29 mouse cellular contexts compared by ENCODE assay signal in genomic region chr9:78493171-78493570, GRCm38 (mm10). TPM values are rescaled to one million over a fixed set of nuclear protein-coding genes. Genes with fewer than 3 reads are reported as not detected.
"Had no signal": no experiment of that assay in that cellular context is flagged by ENCODE, and none has a peak within 500 bp of the region (broad histone marks: within the 10 kb centered on the region; RNA-seq: fewer than 3 reads in every experiment).

No protein-coding gene starts in this region.

- DNase-seq: gastrocnemius, adult 2 months; gastrocnemius, postnatal 10 days; gastrocnemius, postnatal 25 days; heart, adult 18-20 months; heart, postnatal 10 days; heart, postnatal 4 days; kidney, adult 18-20 months; kidney, adult 8-10 months; kidney, postnatal 10 days; kidney, postnatal 25 days; kidney, postnatal 4 days; liver; liver, embryonic 13.5 days; liver, postnatal 0 days had no signal

- H3K4me1 ChIP-seq: heart, embryonic 12.5 days had no signal

- H3K9ac ChIP-seq: heart, embryonic 12.5 days; hindbrain, embryonic 12.5 days; hindbrain, embryonic 14.5 days; limb, embryonic 12.5 days; liver, embryonic 13.5 days; liver, embryonic 15.5 days; liver, postnatal 0 days had no signal

- H3K36me3 ChIP-seq: heart, embryonic 10.5 days; heart, embryonic 12.5 days; hindbrain, embryonic 10.5 days; hindbrain, embryonic 12.5 days; limb, embryonic 10.5 days; limb, embryonic 12.5 days; liver, embryonic 13.5 days; liver, embryonic 15.5 days had no signal

- H3K4me2 ChIP-seq: heart, embryonic 12.5 days; hindbrain, embryonic 12.5 days; hindbrain, embryonic 14.5 days; limb, embryonic 12.5 days; liver, embryonic 11.5 days; liver, embryonic 13.5 days; liver, embryonic 15.5 days had no signal

- ATAC-seq: hindbrain, embryonic 16.5 days; inflammation-experienced regulatory T-cells, adult 6 months; liver, postnatal 0 days had no signal

- H3K4me3 ChIP-seq: gastrocnemius, adult 2 months; heart, embryonic 10.5 days; heart, embryonic 12.5 days; hindbrain, embryonic 10.5 days; hindbrain, embryonic 12.5 days; layer of hippocampus, adult 2 months; left cerebral cortex, adult 2 months; limb, embryonic 10.5 days; limb, embryonic 12.5 days; liver, embryonic 13.5 days; liver, embryonic 15.5 days had no signal

- H3K9me3 ChIP-seq: heart, embryonic 10.5 days; heart, embryonic 12.5 days; hindbrain, embryonic 10.5 days; hindbrain, embryonic 12.5 days; limb, embryonic 10.5 days; limb, embryonic 12.5 days; liver, embryonic 13.5 days; liver, embryonic 15.5 days had no signal

- H3K27ac ChIP-seq: gastrocnemius, adult 2 months; heart, embryonic 10.5 days; hindbrain, embryonic 10.5 days; hindbrain, embryonic 12.5 days; hindbrain, embryonic 14.5 days; layer of hippocampus, adult 2 months; left cerebral cortex, adult 2 months; limb, embryonic 10.5 days; limb, embryonic 12.5 days; liver, embryonic 13.5 days; liver, embryonic 15.5 days had no signal

- H3K27me3 ChIP-seq: heart, embryonic 12.5 days; hindbrain, embryonic 12.5 days; limb, embryonic 12.5 days had no signal

RNA-seq across cellular contexts. Expression of gene Gm17324, which starts 44.6 kb away (rescaled TPM):
- total RNA-seq: gastrocnemius, adult 2 months; gastrocnemius, postnatal 10 days; gastrocnemius, postnatal 25 days; heart, adult 18-20 months; heart, adult 8-10 months; heart, postnatal 10 days; heart, postnatal 25 days; heart, postnatal 4 days had no signal
